Mouse (Mus musculus): ENCODE results near the gene Idua. TPM values are rescaled to one million over a fixed set of nuclear protein-coding genes. Genes with fewer than 3 reads are reported as not detected.

Gene Idua
- total RNA-seq, 2 experiments from 2014 or later: 11.8 to 12.5 TPM

GRCm38 (mm10) chr5:108675251-108675816 is 15.2 kb downstream of the Idua start, which contains the start of gene Slc26a1:
Slc26a1 (minus strand) TSS chr5:108675569.
- H3K4me3 ChIP-seq: no peak within 1 kb of the TSS
- DNase-seq: no peak
- no peak within 1 kb of the TSS for H3K27ac ChIP-seq
- no peak for TF ChIP-seq CTCF (IDR thresholded peaks at IDR 0.05)
- intact Hi-C loops (cut with DNase I): loop anchor here (10.0 kb wide), 1 partner anchor 49 kb away; no protein-coding TSS in a partner anchor

- no peak for DNase-seq
- H3K4me3 ChIP-seq: peak overlapping the region; percentile 54
- intact Hi-C loops (cut with DNase I): loop anchor here (10.0 kb wide), 1 partner anchor 48 kb away; no protein-coding TSS in a partner anchor
- H3K27ac ChIP-seq: peak overlapping the region; percentile 9; the same call in 1 of the 2 replicates
- no peak for TF ChIP-seq CTCF (IDR thresholded peaks at IDR 0.05)
Observed at GRCm38 (mm10) chr5:108676772-108677498, 16.8 kb downstream of the Idua start.

- DNase-seq: peak; percentile 39
- Histone ChIP-seq H3K27ac (peak overlapping the region; percentile 9; the same call in 1 of the 2 replicates), H3K4me3 (peak overlapping the region; percentile 54)
- no peak for TF ChIP-seq CTCF (IDR thresholded peaks at IDR 0.05)
- intact Hi-C loops (cut with DNase I): loop anchor here (10.0 kb wide), 1 partner anchor 47 kb away; no protein-coding TSS in a partner anchor
Observed at GRCm38 (mm10) chr5:108677605-108678295, 17.6 kb downstream of the Idua start.

GRCm38 (mm10) chr5:108678296-108678854 is 18.2 kb downstream of the Idua start:
- no peak for DNase-seq
- TF ChIP-seq CTCF (IDR thresholded peaks at IDR 0.05): no peak
- Histone ChIP-seq H3K27ac (no peak overlapping the region), H3K4me3 (no peak overlapping the region)
- intact Hi-C loops (cut with DNase I): loop anchor here (10.0 kb wide), 1 partner anchor 46 kb away; no protein-coding TSS in a partner anchor

GRCm38 (mm10) chr5:108679909-108680308 is 19.8 kb downstream of the Idua start:
- no peak overlapping the region for H3K4me3 ChIP-seq
- H3K27ac ChIP-seq: no peak overlapping the region
- intact Hi-C loops (cut with DNase I): loop anchor here (10.0 kb wide), 1 partner anchor 45 kb away; no protein-coding TSS in a partner anchor
- no peak for DNase-seq
- peak; percentile 41 for TF ChIP-seq CTCF (IDR thresholded peaks at IDR 0.05)

- H3K27ac ChIP-seq: no peak overlapping the region
- intact Hi-C loops (cut with DNase I): no loop called here
- TF ChIP-seq CTCF (IDR thresholded peaks at IDR 0.05): no peak
- no peak for DNase-seq
- no peak overlapping the region for H3K4me3 ChIP-seq
Observed at GRCm38 (mm10) chr5:108680871-108681270, 20.7 kb downstream of the Idua start.

GRCm38 (mm10) chr5:108689091-108689490 is 29.0 kb downstream of the Idua start:
- intact Hi-C loops (cut with DNase I): no loop called here
- TF ChIP-seq CTCF (IDR thresholded peaks at IDR 0.05): no peak
- no peak overlapping the region for H3K27ac ChIP-seq
- no peak overlapping the region for H3K4me3 ChIP-seq
- DNase-seq: no peak

GRCm38 (mm10) chr5:108691152-108691551 is 31.0 kb downstream of the Idua start:
- no peak for DNase-seq
- intact Hi-C loops (cut with DNase I): no loop called here
- H3K4me3 ChIP-seq: no peak overlapping the region

GRCm38 (mm10) chr5:108692271-108692670 is 32.1 kb downstream of the Idua start, which contains the start of gene Fgfrl1:
Fgfrl1 (plus strand) TSS chr5:108692382.
- intact Hi-C loops (cut with DNase I): loop anchor here (1.0 kb wide), 1 partner anchor 34 kb away; no protein-coding TSS in a partner anchor
- peak within 1 kb of the TSS; percentile 8; the same call in 1 of the 2 replicates for H3K27ac ChIP-seq
- peak within 1 kb of the TSS; percentile 91 for H3K4me3 ChIP-seq
- TF ChIP-seq CTCF (IDR thresholded peaks at IDR 0.05): peak; percentile 63
- DNase-seq: peak; percentile 76

More at GRCm38 (mm10) chr5:108691152-108691551, 31.0 kb downstream of the Idua start:
- no peak overlapping the region for H3K27ac ChIP-seq
- peak; percentile 35 for TF ChIP-seq CTCF (IDR thresholded peaks at IDR 0.05)

- intact Hi-C loops (cut with DNase I): loop anchor here (2.0 kb wide), 1 partner anchor 65 kb away; the partner anchor contains the start of genes Gak and Tmem175
- no peak for TF ChIP-seq CTCF (IDR thresholded peaks at IDR 0.05)
- Histone ChIP-seq H3K4me3 (peak overlapping the region; percentile 91), H3K27ac (peak overlapping the region; percentile 81)
- DNase-seq: peak; percentile 93
Observed at GRCm38 (mm10) chr5:108693872-108694288, 33.7 kb downstream of the Idua start.

- no peak for TF ChIP-seq CTCF (IDR thresholded peaks at IDR 0.05)
- peak overlapping the region; percentile 81 for H3K27ac ChIP-seq
- H3K4me3 ChIP-seq: peak overlapping the region; percentile 91
- intact Hi-C loops (cut with DNase I): loop anchor here (2.0 kb wide), 1 partner anchor 66 kb away; the partner anchor contains the start of genes Gak and Tmem175
- peak; percentile 61 for DNase-seq
Observed at GRCm38 (mm10) chr5:108694352-108695261, 34.5 kb downstream of the Idua start.

Measured in gastrocnemius, adult 2 months (tissue).